Mouse (Mus musculus): ENCODE data around the gene Wdr25. TPM values are rescaled to one million over a fixed set of nuclear protein-coding genes. Genes with fewer than 3 reads are reported as not detected.

The Wdr25 gene
- total RNA-seq, 2 experiments from 2014 or later, result 0.84 to 11.4 TPM

DNA sequence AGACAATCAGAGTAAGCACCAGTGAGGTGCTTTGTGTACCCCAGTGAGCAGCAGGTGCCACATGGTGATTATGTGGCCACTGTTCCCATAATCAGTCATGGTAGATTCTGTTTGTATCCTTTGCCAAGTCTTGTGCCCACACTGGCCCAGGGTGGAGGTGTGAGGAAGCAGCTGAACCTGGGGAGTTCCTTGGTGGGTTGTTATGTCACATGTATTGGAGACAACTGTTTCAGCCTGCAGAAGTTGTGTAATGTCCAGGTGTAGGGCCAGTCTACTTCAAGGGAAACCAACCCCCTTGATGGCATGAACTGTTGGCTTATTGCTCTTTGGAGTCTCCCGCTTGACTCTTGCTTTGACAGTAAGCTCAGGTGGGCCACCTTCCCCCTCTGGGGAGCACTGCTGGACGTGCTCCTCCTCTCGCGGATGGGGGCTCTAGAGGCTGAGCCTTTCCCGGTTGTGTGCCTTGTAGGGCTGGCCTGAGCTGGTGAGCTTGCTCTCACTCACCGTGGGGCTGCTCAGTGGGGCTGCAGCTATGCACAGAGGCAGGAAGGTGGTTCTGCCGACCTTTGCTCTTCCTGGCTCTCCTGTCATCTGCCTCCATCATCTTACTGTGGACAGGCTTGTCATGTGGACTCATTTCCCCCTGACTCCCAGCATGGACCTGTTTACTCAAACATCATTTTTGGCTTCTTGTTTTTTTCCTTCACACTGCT lies 38.1 kb downstream of the Wdr25 start:
- ATAC-seq (replicated peaks; ENCODE audit: low FRiP score, poor library complexity, severe bottlenecking), result no peak

DNA sequence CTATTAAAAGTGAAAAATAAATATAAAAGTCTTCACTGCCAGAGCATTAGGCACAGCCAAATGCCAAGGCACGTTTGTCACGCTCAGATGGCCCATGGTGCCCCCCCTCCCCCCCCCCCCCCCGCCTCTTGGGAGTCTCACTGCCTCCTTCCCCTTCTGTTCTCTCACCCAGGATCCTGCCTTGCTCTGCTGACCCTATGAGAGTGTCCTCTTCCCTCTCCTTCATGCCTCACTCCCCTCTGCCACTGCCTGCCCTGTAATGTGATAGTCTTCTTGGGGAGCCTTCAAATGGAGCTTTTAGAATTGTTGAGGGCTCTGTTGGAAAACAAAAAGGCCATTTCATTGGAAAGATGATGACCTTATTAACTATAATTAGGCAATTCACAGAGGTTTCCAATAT lies 38.7 kb downstream of the Wdr25 start:
- ATAC-seq (replicated peaks; ENCODE audit: low FRiP score, poor library complexity, severe bottlenecking), result no peak

DNA sequence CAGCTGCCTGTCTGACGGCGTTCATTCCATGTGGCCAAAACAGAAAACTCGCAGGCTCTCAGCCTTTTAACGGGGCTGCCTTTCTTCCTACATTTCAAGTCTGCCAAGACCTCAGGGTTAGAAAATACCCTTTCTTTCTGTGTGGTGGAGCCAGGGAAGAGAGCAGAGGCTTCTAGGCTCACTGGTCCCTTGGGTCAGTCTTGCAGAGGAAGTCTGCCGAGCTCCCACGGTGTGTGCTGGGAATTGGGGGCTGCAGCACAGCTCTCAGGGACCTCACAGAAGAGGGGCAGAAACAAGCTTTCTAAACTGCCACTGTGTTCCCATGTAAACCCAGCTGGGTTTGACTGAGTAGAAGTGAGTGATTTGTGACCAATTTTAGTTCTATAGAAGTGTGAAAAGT lies 40.8 kb downstream of the Wdr25 start:
- ATAC-seq (replicated peaks; ENCODE audit: low FRiP score, poor library complexity, severe bottlenecking), result no peak

DNA sequence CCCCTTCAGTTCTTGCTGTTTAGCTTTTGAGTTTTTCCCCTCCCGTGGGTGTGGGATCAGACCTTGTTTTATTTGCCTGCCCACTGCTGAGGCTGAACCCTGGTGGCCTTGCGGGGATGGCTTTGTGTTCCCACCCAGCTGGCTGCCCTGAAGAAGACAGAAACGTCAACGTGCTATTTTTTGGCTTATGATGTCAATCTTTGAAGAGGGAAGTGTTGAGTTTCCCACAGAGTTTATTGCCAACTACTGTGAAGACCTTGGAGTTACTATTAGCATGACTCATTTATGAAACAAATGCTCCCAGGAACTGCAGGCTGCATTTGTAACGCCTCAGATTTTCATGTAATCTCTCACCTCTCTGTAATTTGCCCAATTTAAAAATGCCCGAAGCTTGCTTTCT lies 43.4 kb downstream of the Wdr25 start:
- ATAC-seq (replicated peaks; ENCODE audit: low FRiP score, poor library complexity, severe bottlenecking), result no peak

GRCm38 (mm10) chr12:108937506-108937905 lies 44.1 kb downstream of the Wdr25 start:
- no peak for ATAC-seq (replicated peaks; ENCODE audit: low FRiP score, poor library complexity, severe bottlenecking)

GRCm38 (mm10) chr12:108938844-108939243 lies 45.4 kb downstream of the Wdr25 start:
- no peak for ATAC-seq (replicated peaks; ENCODE audit: low FRiP score, poor library complexity, severe bottlenecking)

GRCm38 (mm10) chr12:108939317-108939716 lies 45.9 kb downstream of the Wdr25 start:
- no peak for ATAC-seq (replicated peaks; ENCODE audit: low FRiP score, poor library complexity, severe bottlenecking)

- no peak for ATAC-seq (replicated peaks; ENCODE audit: low FRiP score, poor library complexity, severe bottlenecking)
These were observed 46.8 kb downstream of the Wdr25 start for GRCm38 (mm10) chr12:108940255-108940654.

GRCm38 (mm10) chr12:108941282-108941681 lies 47.9 kb downstream of the Wdr25 start:
- no peak for ATAC-seq (replicated peaks; ENCODE audit: low FRiP score, poor library complexity, severe bottlenecking)

DNA sequence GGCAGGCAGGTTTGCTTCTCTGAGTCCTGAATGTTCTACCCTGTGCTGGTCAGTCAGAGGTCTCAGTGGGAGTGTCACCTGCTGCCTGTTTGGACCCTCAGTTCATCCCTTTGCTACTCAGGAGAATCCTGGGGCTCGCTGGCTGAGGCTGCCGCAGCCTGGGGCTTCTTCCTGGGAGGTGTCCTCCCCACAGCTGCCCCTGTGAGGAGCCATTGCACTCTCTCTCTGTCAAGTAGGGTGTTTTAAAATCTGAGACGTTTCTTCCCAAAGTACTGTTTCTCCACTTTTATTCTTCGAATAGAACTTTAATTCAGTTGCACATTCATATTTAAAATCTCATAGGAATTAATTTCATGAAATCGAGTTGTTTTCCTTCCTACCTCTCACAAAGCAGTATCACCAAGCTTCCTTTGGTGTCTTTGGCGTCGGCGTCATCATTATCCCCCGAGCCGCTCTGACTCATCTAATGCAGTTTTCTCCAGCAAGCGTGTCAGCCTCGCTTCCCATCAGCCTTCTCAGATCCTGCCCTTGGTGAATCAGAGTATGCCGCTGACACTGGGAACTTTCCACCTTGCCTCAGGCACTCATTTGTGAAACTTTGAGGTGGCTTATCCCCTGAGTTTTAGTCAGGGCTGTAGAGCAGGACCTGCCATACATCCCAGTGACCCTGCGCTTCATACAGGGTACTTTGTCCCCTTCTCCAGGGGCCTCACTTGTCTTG lies 48.9 kb downstream of the Wdr25 start:
- ATAC-seq (replicated peaks; ENCODE audit: low FRiP score, poor library complexity, severe bottlenecking), result no peak

- ATAC-seq (replicated peaks; ENCODE audit: low FRiP score, poor library complexity, severe bottlenecking), result no peak
These were observed 59.6 kb downstream of the Wdr25 start for GRCm38 (mm10) chr12:108953011-108953550.

DNA sequence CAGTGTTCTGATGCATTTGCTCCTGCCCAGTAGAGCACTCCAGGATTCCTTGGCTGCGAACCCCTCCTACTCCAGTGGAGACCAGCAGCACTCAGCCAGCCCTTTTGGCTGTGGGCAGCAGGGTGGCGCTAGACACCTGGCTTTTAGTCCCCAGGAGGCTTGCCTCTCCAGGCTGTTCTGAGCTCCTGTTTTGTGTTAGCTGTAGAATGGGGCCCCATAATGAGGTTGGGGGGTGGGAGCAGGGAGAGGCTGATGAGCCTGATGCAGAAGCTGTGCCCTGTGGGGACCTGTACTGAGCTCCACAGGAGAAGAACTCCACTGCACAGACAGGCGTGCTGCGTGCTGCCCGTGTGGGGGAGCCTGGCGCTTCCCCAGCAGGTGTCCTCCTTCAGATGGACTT lies 60.4 kb downstream of the Wdr25 start:
- ATAC-seq (replicated peaks; ENCODE audit: low FRiP score, poor library complexity, severe bottlenecking), result no peak

GRCm38 (mm10) chr12:108954456-108954855 lies 61.0 kb downstream of the Wdr25 start:
- ATAC-seq (replicated peaks; ENCODE audit: low FRiP score, poor library complexity, severe bottlenecking), result no peak

GRCm38 (mm10) chr12:108958483-108958882 lies 65.1 kb downstream of the Wdr25 start:
- no peak for ATAC-seq (replicated peaks; ENCODE audit: low FRiP score, poor library complexity, severe bottlenecking)

- no peak for ATAC-seq (replicated peaks; ENCODE audit: low FRiP score, poor library complexity, severe bottlenecking)
These were observed 65.7 kb downstream of the Wdr25 start for GRCm38 (mm10) chr12:108958991-108959638.

DNA sequence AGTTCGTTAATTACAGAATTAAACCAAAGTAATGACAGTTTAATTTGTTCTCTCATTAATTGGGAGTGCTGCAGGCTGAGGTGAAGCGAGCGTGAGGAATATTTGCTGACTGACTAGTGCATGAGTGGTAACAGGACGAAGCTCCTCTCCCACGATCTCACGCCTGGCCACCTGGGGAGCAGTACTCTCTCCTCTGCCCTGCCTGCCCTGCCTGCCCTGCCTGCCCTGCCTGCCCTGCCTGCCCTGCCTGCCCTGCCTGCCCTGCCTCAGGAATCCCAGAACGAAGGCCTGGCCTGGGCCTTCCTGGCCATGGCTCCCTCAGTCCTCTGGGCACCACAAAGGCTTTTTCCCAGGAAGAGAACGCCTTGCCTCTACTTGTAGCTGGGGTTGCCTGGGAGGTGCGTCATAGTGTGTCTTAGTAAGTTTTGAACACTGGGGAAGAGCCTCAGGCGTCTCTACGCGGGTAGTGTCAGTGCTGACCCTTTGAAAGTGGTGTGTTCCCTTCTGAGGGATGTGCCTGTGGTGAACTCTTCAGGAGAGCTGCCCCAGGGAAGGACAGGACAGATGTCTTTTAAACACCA lies 66.3 kb downstream of the Wdr25 start:
- ATAC-seq (replicated peaks; ENCODE audit: low FRiP score, poor library complexity, severe bottlenecking), result no peak

DNA sequence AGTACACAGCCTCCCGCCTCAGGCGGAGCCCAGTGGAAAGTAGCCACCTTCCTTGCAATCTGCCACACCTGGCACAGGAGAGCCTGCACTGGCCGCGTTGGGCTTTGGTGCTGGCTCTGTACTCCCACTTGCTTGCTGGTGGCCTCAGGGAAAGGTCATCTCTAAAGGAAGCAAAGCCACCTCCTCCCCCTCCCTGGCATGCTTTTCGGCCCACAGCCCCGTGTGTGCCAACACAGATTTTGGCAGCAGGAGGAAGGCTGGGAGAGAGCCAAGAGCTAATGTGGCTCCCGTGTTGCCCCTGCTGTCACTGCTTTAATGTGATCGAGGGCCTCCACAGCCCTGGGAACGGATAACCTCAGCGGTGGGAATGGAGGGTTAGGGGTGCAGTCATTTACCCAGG lies 66.8 kb downstream of the Wdr25 start:
- ATAC-seq (replicated peaks; ENCODE audit: low FRiP score, poor library complexity, severe bottlenecking), result no peak

GRCm38 (mm10) chr12:108967631-108968030 lies 74.2 kb downstream of the Wdr25 start:
- no peak for ATAC-seq (replicated peaks; ENCODE audit: low FRiP score, poor library complexity, severe bottlenecking)

GRCm38 (mm10) chr12:108968031-108968430 lies 74.6 kb downstream of the Wdr25 start:
- ATAC-seq (replicated peaks; ENCODE audit: low FRiP score, poor library complexity, severe bottlenecking), result no peak

DNA sequence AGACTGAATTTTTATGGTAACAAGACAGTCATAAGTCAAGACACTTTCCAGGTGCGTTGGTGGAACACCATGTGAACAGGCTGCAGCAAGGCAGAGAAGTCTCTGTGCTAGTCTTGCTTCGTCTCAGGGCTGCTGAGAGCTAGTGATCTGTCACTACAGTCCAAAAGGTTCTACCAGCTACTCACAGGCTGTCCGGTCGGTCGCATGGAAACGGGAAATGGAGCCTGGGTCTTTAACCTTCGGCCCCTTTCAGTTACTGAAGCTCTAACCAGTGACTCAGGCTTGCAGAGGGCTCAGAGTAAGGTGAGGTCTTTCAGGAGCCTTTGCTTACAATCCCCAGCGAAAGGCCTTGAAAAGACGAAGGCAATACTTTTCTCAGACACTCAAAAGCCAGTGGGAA lies 78.0 kb downstream of the Wdr25 start:
- ATAC-seq (replicated peaks; ENCODE audit: low FRiP score, poor library complexity, severe bottlenecking), result no peak
